In genomic region chr5:107177248-107177647, GRCm38 (mm10) we compare ENCODE assay signal across 16 mouse cellular contexts.
DNase-seq lines count a peak whose midpoint lies in the region; ATAC-seq and TF ChIP-seq lines count a peak whose summit lies in the region.
"Had no signal": no experiment of that assay in that cellular context is flagged by ENCODE, and none has a peak within 500 bp of the region (broad histone marks: within the 10 kb centered on the region; RNA-seq: fewer than 3 reads in every experiment).

No protein-coding gene starts in this region.

- WGBS in lung, embryonic 14.5 days: 51% methylated on average over 2 of the region's 2 CpGs
- WGBS in stomach, embryonic 16.5 days: 59% methylated on average over 2 of the region's 2 CpGs

- H3K27ac ChIP-seq in lung, embryonic 14.5 days (ENCODE audit: low read depth): no peak overlapping the region; the same call in 1 of the 2 replicates
- peak overlapping the region; percentile 68 for H3K27ac ChIP-seq in stomach, embryonic 16.5 days (ENCODE audit: low read length)
- H3K27ac ChIP-seq: forebrain, embryonic 12.5 days; left cerebral cortex, adult 2 months; limb, embryonic 12.5 days; midbrain, embryonic 12.5 days; neural tube, embryonic 12.5 days had no signal

- no peak overlapping the region for H3K4me2 ChIP-seq in lung, embryonic 14.5 days
- H3K4me2 ChIP-seq in stomach, embryonic 16.5 days (ENCODE audit: low read depth, low read length): no peak overlapping the region
- H3K4me2 ChIP-seq: forebrain, embryonic 12.5 days; limb, embryonic 12.5 days; midbrain, embryonic 12.5 days; neural tube, embryonic 12.5 days had no signal

- TF ChIP-seq CTCF in lung, embryonic 14.5 days (IDR thresholded peaks at IDR 0.05; ENCODE audit: low read depth): no peak

- no peaks in the 10 kb centered on the region for H3K9me3 ChIP-seq in lung, embryonic 14.5 days (ENCODE audit: low read depth, low read length)
- no peaks in the 10 kb centered on the region for H3K9me3 ChIP-seq in stomach, embryonic 16.5 days (replicated peaks; ENCODE audit: control insufficient read depth, low read length)
- H3K9me3 ChIP-seq: forebrain, embryonic 12.5 days; limb, embryonic 12.5 days; midbrain, embryonic 12.5 days; neural tube, embryonic 12.5 days had no signal

- no peaks in the 10 kb centered on the region for H3K36me3 ChIP-seq in lung, embryonic 14.5 days (ENCODE audit: insufficient read depth)
- no peaks in the 10 kb centered on the region for H3K36me3 ChIP-seq in stomach, embryonic 16.5 days (ENCODE audit: control insufficient read depth, insufficient read depth, low read length)
- H3K36me3 ChIP-seq: forebrain, embryonic 12.5 days; limb, embryonic 12.5 days; midbrain, embryonic 12.5 days; neural tube, embryonic 12.5 days had no signal

- H3K4me3 ChIP-seq in lung, embryonic 14.5 days (ENCODE audit: low read depth, low read length): no peak overlapping the region
- H3K4me3 ChIP-seq in stomach, embryonic 16.5 days (replicated peaks; ENCODE audit: low read length): no peak overlapping the region
- H3K4me3 ChIP-seq: forebrain, embryonic 12.5 days; left cerebral cortex, adult 2 months; limb, embryonic 12.5 days; midbrain, embryonic 12.5 days; neural tube, embryonic 12.5 days had no signal

- no peak for DNase-seq in lung, embryonic 14.5 days
- DNase-seq in lung, adult 18-20 months: no peak
- peak; percentile 27 for DNase-seq in brain, adult 2 months (ENCODE audit: low read depth, low spot score)
- no peak for DNase-seq in neural tube, embryonic 10.5 days (ENCODE audit: extremely low spot score, low spot score)
- no peak for DNase-seq in cerebellum, postnatal 36 days
- no peak for DNase-seq in right cerebral cortex, postnatal 25 days
- DNase-seq: cerebellum, adult 9-10 months; kidney, postnatal 36 days had no signal

- no peaks in the 10 kb centered on the region for H3K27me3 ChIP-seq in lung, embryonic 14.5 days (ENCODE audit: insufficient read depth, low read length)
- H3K27me3 ChIP-seq in stomach, embryonic 16.5 days (ENCODE audit: control insufficient read depth, insufficient read depth, low read length): no peaks in the 10 kb centered on the region
- H3K27me3 ChIP-seq: forebrain, embryonic 12.5 days; limb, embryonic 12.5 days; midbrain, embryonic 12.5 days; neural tube, embryonic 12.5 days had no signal

- peaks cover 11% of the 10 kb centered on the region for H3K4me1 ChIP-seq in lung, embryonic 14.5 days (ENCODE audit: insufficient read depth)
- H3K4me1 ChIP-seq in stomach, embryonic 16.5 days (ENCODE audit: control insufficient read depth, insufficient read depth, low read length): peaks cover 18% of the 10 kb centered on the region; the same call in 1 of the 2 replicates

- peak; percentile 50 for ATAC-seq in lung, embryonic 14.5 days (ENCODE audit: insufficient read depth)
- peak; percentile 84 for ATAC-seq in CD4-positive, CD25-positive, alpha-beta regulatory T cell, adult 4 months
- ATAC-seq in stomach, embryonic 16.5 days (ENCODE audit: insufficient read depth, low FRiP score): no peak
- ATAC-seq: hindbrain, embryonic 16.5 days had no signal

- no peak overlapping the region for H3K9ac ChIP-seq in lung, embryonic 14.5 days
- H3K9ac ChIP-seq in stomach, embryonic 16.5 days (ENCODE audit: low read length): no peak overlapping the region
- H3K9ac ChIP-seq: forebrain, embryonic 12.5 days; limb, embryonic 12.5 days; midbrain, embryonic 12.5 days; neural tube, embryonic 12.5 days had no signal
